Comparison of ENCODE assay signal across 8 mouse cellular contexts in the genomic region with DNA sequence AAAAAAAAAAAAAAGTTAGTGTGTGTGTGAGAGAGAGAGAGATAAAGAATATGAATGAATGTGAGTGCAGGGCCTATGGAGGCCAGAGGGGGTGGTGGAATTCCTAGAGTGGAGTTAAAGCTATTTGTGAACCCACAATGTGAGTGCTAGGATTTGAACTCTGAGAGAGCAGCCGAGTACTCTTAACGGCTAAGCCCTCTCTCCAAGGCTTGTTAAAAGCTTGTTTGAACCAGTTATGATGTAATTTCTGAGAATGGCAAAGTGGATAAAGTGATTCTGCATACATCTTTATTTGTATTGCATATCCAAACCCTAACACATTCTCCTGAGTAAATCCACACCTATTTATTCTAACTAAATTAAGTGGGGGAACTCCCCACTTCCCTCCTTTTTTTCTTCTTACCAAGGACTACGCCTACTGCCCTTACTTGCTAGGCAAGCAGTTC. TPM values are rescaled to one million over a fixed set of nuclear protein-coding genes. Genes with fewer than 3 reads are reported as not detected.
DNase-seq lines count a peak whose midpoint lies in the region; ATAC-seq and TF ChIP-seq lines count a peak whose summit lies in the region.

No protein-coding gene starts in this region.

- peak overlapping the region; percentile 84 for H3K4me3 ChIP-seq in heart, embryonic 12.5 days
- peak overlapping the region; percentile 81 for H3K4me3 ChIP-seq in cortical plate, adult 2 months (ENCODE audit: insufficient read depth, low read length)
- H3K4me3 ChIP-seq in intestine, embryonic 15.5 days (replicated peaks): peak overlapping the region; percentile 74
- peak overlapping the region; percentile 75 for H3K4me3 ChIP-seq in midbrain, embryonic 15.5 days

- 0 out of 2 replicates have a peak, but pooled peaks cover 6% of the 10 kb centered on the region for H3K27me3 ChIP-seq in heart, embryonic 12.5 days (replicated peaks)
- H3K27me3 ChIP-seq in intestine, embryonic 15.5 days (replicated peaks): no peaks in the 10 kb centered on the region
- H3K27me3 ChIP-seq in midbrain, embryonic 15.5 days (replicated peaks): peaks cover 9% of the 10 kb centered on the region; the same call in 1 of the 2 replicates

- DNase-seq in heart, postnatal 10 days: no peak
- no peak for DNase-seq in thymus, postnatal 10 days (ENCODE audit: low spot score in 2 of 2)
- DNase-seq in embryo, embryonic 11 days: no peak
- no peak for DNase-seq in adrenal gland, postnatal 36 days

- H3K9me3 ChIP-seq in heart, embryonic 12.5 days (replicated peaks): no peaks in the 10 kb centered on the region
- H3K9me3 ChIP-seq in intestine, embryonic 15.5 days: no peaks in the 10 kb centered on the region
- H3K9me3 ChIP-seq in midbrain, embryonic 15.5 days: no peaks in the 10 kb centered on the region

- peaks cover 28% of the 10 kb centered on the region for H3K4me1 ChIP-seq in heart, embryonic 12.5 days (replicated peaks)
- H3K4me1 ChIP-seq in cortical plate, adult 2 months (ENCODE audit: control insufficient read depth, insufficient read depth, low read length): 0 out of 2 replicates have a peak, but pooled peaks cover 2% of the 10 kb centered on the region
- peaks cover 7% of the 10 kb centered on the region; the same call in 1 of the 2 replicates for H3K4me1 ChIP-seq in intestine, embryonic 15.5 days (replicated peaks)
- peaks cover 25% of the 10 kb centered on the region for H3K4me1 ChIP-seq in midbrain, embryonic 15.5 days

- 58% methylated on average over 3 of the region's 3 CpGs for WGBS in heart, embryonic 12.5 days
- 63% methylated on average over 3 of the region's 3 CpGs for WGBS in intestine, embryonic 15.5 days
- WGBS in midbrain, embryonic 15.5 days: 61% methylated on average over 3 of the region's 3 CpGs

- H3K27ac ChIP-seq in heart, embryonic 12.5 days (ENCODE audit: poor library complexity, severe bottlenecking): 0 out of 2 replicates have a peak overlapping the region, but pooled peaks have one; percentile 17
- H3K27ac ChIP-seq in cortical plate, adult 2 months (ENCODE audit: insufficient read depth, low read length): no peak overlapping the region
- H3K27ac ChIP-seq in intestine, embryonic 15.5 days: no peak overlapping the region
- H3K27ac ChIP-seq in midbrain, embryonic 15.5 days: no peak overlapping the region

- ATAC-seq in heart, embryonic 12.5 days (ENCODE audit: insufficient number of reproducible peaks, low FRiP score): no peak
- no peak for ATAC-seq in intestine, embryonic 15.5 days
- ATAC-seq in midbrain, embryonic 15.5 days (replicated peaks): no peak

- H3K9ac ChIP-seq in heart, embryonic 12.5 days: peak overlapping the region; percentile 90
- H3K9ac ChIP-seq in intestine, embryonic 15.5 days: peak overlapping the region; percentile 83
- H3K9ac ChIP-seq in midbrain, embryonic 15.5 days: peak overlapping the region; percentile 85

- no peak for TF ChIP-seq CTCF in cortical plate, adult 2 months (IDR thresholded peaks at IDR 0.05; ENCODE audit: extremely low read depth, insufficient read depth, low read length)

- peak overlapping the region; percentile 86 for H3K4me2 ChIP-seq in heart, embryonic 12.5 days
- peak overlapping the region; percentile 68 for H3K4me2 ChIP-seq in intestine, embryonic 15.5 days (replicated peaks)
- peak overlapping the region; percentile 76 for H3K4me2 ChIP-seq in midbrain, embryonic 15.5 days

- peaks cover 16% of the 10 kb centered on the region; the same call in 1 of the 2 replicates for H3K36me3 ChIP-seq in heart, embryonic 12.5 days
- no peaks in the 10 kb centered on the region for H3K36me3 ChIP-seq in intestine, embryonic 15.5 days
- no peaks in the 10 kb centered on the region; the same call in 1 of the 2 replicates for H3K36me3 ChIP-seq in midbrain, embryonic 15.5 days (replicated peaks)

- no peak for TF ChIP-seq POLR2A in cortical plate, adult 2 months (IDR thresholded peaks at IDR 0.05; ENCODE audit: extremely low read depth, insufficient read depth, low read length)

- intact Hi-C loops in heart, postnatal 10 days (cut with DNase I): no loop called here

RNA-seq across cellular contexts. Expression of a gene that starts 1.0 kb away (rescaled TPM):
- polyA plus RNA-seq in heart, embryonic 12.5 days (2016; fragmentation: Nextera tagmentation; extraction: Ambion mirVana): 58.4 and 61.5 TPM in 2 replicates
- total RNA-seq in heart, postnatal 10 days (2021): 10 to 100 TPM; 13.8 to 16.8 TPM
- 18.6 and 19.3 TPM in 2 replicates for polyA plus RNA-seq in cortical plate, adult 2 months (2012; rRNA removed)
- 58.7 and 67.6 TPM in 2 replicates for polyA plus RNA-seq in intestine, embryonic 15.5 days (2015; fragmentation: Nextera tagmentation; extraction: Ambion mirVana)
- 36.8 and 41.8 TPM in 2 replicates for polyA plus RNA-seq in midbrain, embryonic 15.5 days (2015; fragmentation: Nextera tagmentation; extraction: Ambion mirVana)
- 10 to 100 TPM; 30.0 to 40.6 TPM for total RNA-seq in adrenal gland, postnatal 36 days (2021)

RNA-seq across cellular contexts. Expression of a gene that starts 8.1 kb away (rescaled TPM):
- polyA plus RNA-seq in heart, embryonic 12.5 days (2016; fragmentation: Nextera tagmentation; extraction: Ambion mirVana): 6.2 TPM in 2 replicates
- total RNA-seq in heart, postnatal 10 days (2021): 10 to 100 TPM; 15.7 to 19.6 TPM
- 1.8 and 2.4 TPM in 2 replicates for polyA plus RNA-seq in cortical plate, adult 2 months (2012; rRNA removed)
- 8.8 and 11.8 TPM in 2 replicates for polyA plus RNA-seq in intestine, embryonic 15.5 days (2015; fragmentation: Nextera tagmentation; extraction: Ambion mirVana)
- 1.6 and 2.2 TPM in 2 replicates for polyA plus RNA-seq in midbrain, embryonic 15.5 days (2015; fragmentation: Nextera tagmentation; extraction: Ambion mirVana)
- total RNA-seq in adrenal gland, postnatal 36 days (2021): 1 to 10 TPM; 8.1 to 9.0 TPM

RNA-seq across cellular contexts. Expression of a gene that starts 22.1 kb away (rescaled TPM):
- polyA plus RNA-seq in heart, embryonic 12.5 days (2016; fragmentation: Nextera tagmentation; extraction: Ambion mirVana): 100.0 and 100 TPM in 2 replicates
- 10 to 100 TPM; 26.2 to 32.5 TPM for total RNA-seq in heart, postnatal 10 days (2021)
- 33.9 and 35.4 TPM in 2 replicates for polyA plus RNA-seq in cortical plate, adult 2 months (2012; rRNA removed)
- polyA plus RNA-seq in intestine, embryonic 15.5 days (2015; fragmentation: Nextera tagmentation; extraction: Ambion mirVana): 131 and 133 TPM in 2 replicates
- polyA plus RNA-seq in midbrain, embryonic 15.5 days (2015; fragmentation: Nextera tagmentation; extraction: Ambion mirVana): 110 and 112 TPM in 2 replicates
- 10 to 100 TPM; 39.3 to 39.6 TPM for total RNA-seq in adrenal gland, postnatal 36 days (2021)

RNA-seq across cellular contexts. Expression of a gene that starts 35.8 kb away (rescaled TPM):
- polyA plus RNA-seq in heart, embryonic 12.5 days (2016; fragmentation: Nextera tagmentation; extraction: Ambion mirVana): 0.23 and 0.36 TPM in 2 replicates
- total RNA-seq in heart, postnatal 10 days (2021): under 1 TPM; 0.12 to 0.26 TPM
- polyA plus RNA-seq in cortical plate, adult 2 months (2012; rRNA removed): 13.8 and 15.8 TPM in 2 replicates
- polyA plus RNA-seq in intestine, embryonic 15.5 days (2015; fragmentation: Nextera tagmentation; extraction: Ambion mirVana): 0.05 and 0.11 TPM in 2 replicates
- polyA plus RNA-seq in midbrain, embryonic 15.5 days (2015; fragmentation: Nextera tagmentation; extraction: Ambion mirVana): 16.8 and 22.6 TPM in 2 replicates
- total RNA-seq in adrenal gland, postnatal 36 days (2021): under 1 TPM in 1 of 2 experiments, not detected in 1; 0.10 TPM

RNA-seq across cellular contexts. Expression of a gene that starts 49.2 kb away (rescaled TPM):
- 17.3 and 20.2 TPM in 2 replicates for polyA plus RNA-seq in heart, embryonic 12.5 days (2016; fragmentation: Nextera tagmentation; extraction: Ambion mirVana)
- total RNA-seq in heart, postnatal 10 days (2021): 10 to 100 TPM; 10.1 to 14.9 TPM
- polyA plus RNA-seq in cortical plate, adult 2 months (2012; rRNA removed): 73.6 and 78.2 TPM in 2 replicates
- polyA plus RNA-seq in intestine, embryonic 15.5 days (2015; fragmentation: Nextera tagmentation; extraction: Ambion mirVana): 24.4 and 28.7 TPM in 2 replicates
- 22.4 and 29.1 TPM in 2 replicates for polyA plus RNA-seq in midbrain, embryonic 15.5 days (2015; fragmentation: Nextera tagmentation; extraction: Ambion mirVana)
- 10 to 100 TPM; 15.9 to 21.0 TPM for total RNA-seq in adrenal gland, postnatal 36 days (2021)
